Mouse (Mus musculus) neural tube, embryonic 15.5 days (tissue): ENCODE data around the gene Arhgap18. TPM values are rescaled to one million over a fixed set of nuclear protein-coding genes. Genes with fewer than 3 reads are reported as not detected.

ENCODE experiments used
- ATAC-seq: fragments of 200-750 bp; cut with Nextera tagmentation; 2 replicates; pipeline ENCODE4 v1.8.0; 2017; ENCODE audit warnings: mild to moderate bottlenecking, moderate TSS enrichment, moderate library complexity; ENCODE audit not compliant: low FRiP score
- H3K27ac ChIP-seq: fragments of 300-500 bp; sonication (generic); replicated peaks from 2 replicates; pipeline ENCODE4 v1.5.1; 2015; ENCODE audit warnings: mild to moderate bottlenecking, inconsistent platforms
- H3K27me3 ChIP-seq: fragments of 300-500 bp; sonication (generic); replicated peaks from 2 replicates; pipeline ENCODE4 v1.6.1; 2015; ENCODE audit warnings: inconsistent platforms
- H3K36me3 ChIP-seq: fragments of 300-500 bp; sonication (generic); 2 replicates; pipeline ENCODE4 v1.6.1; 2015; ENCODE audit warnings: inconsistent platforms
- H3K4me1 ChIP-seq: fragments of 300-500 bp; sonication (generic); 2 replicates; pipeline ENCODE4 v1.6.1; 2015; ENCODE audit warnings: inconsistent platforms
- H3K4me2 ChIP-seq: fragments of 300-500 bp; sonication (generic); 2 replicates; pipeline ENCODE4 v1.6.1; 2015; ENCODE audit warnings: inconsistent platforms, mild to moderate bottlenecking, moderate library complexity
- H3K4me3 ChIP-seq: fragments of 300-500 bp; sonication (generic); replicated peaks from 2 replicates; pipeline ENCODE4 v1.5.1; 2015; ENCODE audit warnings: mild to moderate bottlenecking, inconsistent platforms
- H3K9ac ChIP-seq: fragments of 300-500 bp; sonication (generic); replicated peaks from 2 replicates; pipeline ENCODE4 v1.6.1; 2015; ENCODE audit warnings: mild to moderate bottlenecking, inconsistent platforms
- H3K9me3 ChIP-seq: fragments of 300-500 bp; sonication (generic); replicated peaks from 2 replicates; pipeline ENCODE4 v1.6.1; 2016; ENCODE audit warnings: inconsistent platforms
- WGBS: fragments of 180-500 bp; shearing (Covaris S2); methylation state at CpG from one replicate; pipeline ENCODE4 v1.1.7; 2015; ENCODE audit warnings: mixed read lengths; 5-methylcytosine and 5-hydroxymethylcytosine counted together
- polyA plus RNA-seq: library from polyadenylated mRNA; unstranded; fragments of >200 nt; fragmentation: Nextera tagmentation; extraction: Ambion mirVana; gene quantifications from 2 replicates; pipeline ENCODE4 v1.2.1, GENCODE M21; 2015

Gene Arhgap18
- polyA plus RNA-seq, 1 experiment from 2014 or later: 11.7 TPM

- Histone ChIP-seq H3K4me3 (no peak overlapping the region), H3K27ac (no peak overlapping the region), H3K27me3 (no peaks in the 10 kb centered on the region), H3K9ac (no peak overlapping the region), H3K4me1 (no peaks in the 10 kb centered on the region), H3K36me3 (no peaks in the 10 kb centered on the region), H3K4me2 (no peak overlapping the region), H3K9me3 (no peaks in the 10 kb centered on the region)
- ATAC-seq: no peak
- 90% methylated on average over 2 of the region's 2 CpGs for WGBS
Measured at GRCm38 (mm10) chr10:26789680-26790079, 36.5 kb downstream of the Arhgap18 start.

DNA sequence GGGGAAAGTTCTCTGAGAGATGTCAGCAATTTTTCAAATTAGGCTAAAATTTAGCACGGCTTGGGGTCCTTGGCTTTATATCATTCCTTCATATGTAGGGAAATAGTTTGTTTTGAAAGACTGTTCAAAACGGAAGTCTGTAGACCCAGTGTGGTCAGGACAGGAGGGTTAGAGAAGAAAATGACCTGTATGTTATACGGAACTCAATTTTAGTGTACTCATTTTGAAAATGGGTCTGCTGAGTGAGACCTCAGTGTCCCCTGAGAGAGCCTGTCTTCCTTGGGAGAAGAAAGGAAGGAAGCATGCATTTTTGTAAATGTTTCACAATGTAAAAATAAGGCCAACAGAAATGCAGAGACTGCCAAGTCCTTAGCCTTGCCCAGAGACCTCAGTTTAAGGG is 38.6 kb downstream of the Arhgap18 start:
- Histone ChIP-seq H3K4me1 (no peaks in the 10 kb centered on the region), H3K4me3 (no peak overlapping the region), H3K27ac (no peak overlapping the region), H3K36me3 (no peaks in the 10 kb centered on the region), H3K9ac (no peak overlapping the region), H3K9me3 (no peaks in the 10 kb centered on the region), H3K27me3 (no peaks in the 10 kb centered on the region), H3K4me2 (no peak overlapping the region)
- ATAC-seq: no peak
- WGBS: 85% methylated on average over 3 of the region's 3 CpGs

- 90% methylated on average over 8 of the region's 8 CpGs for WGBS
- Histone ChIP-seq H3K27me3 (no peaks in the 10 kb centered on the region), H3K9ac (no peak overlapping the region), H3K36me3 (no peaks in the 10 kb centered on the region), H3K4me1 (no peaks in the 10 kb centered on the region), H3K9me3 (no peaks in the 10 kb centered on the region), H3K27ac (no peak overlapping the region), H3K4me2 (no peak overlapping the region), H3K4me3 (no peak overlapping the region)
- no peak for ATAC-seq
Measured at GRCm38 (mm10) chr10:26793013-26793412, 39.8 kb downstream of the Arhgap18 start.

DNA sequence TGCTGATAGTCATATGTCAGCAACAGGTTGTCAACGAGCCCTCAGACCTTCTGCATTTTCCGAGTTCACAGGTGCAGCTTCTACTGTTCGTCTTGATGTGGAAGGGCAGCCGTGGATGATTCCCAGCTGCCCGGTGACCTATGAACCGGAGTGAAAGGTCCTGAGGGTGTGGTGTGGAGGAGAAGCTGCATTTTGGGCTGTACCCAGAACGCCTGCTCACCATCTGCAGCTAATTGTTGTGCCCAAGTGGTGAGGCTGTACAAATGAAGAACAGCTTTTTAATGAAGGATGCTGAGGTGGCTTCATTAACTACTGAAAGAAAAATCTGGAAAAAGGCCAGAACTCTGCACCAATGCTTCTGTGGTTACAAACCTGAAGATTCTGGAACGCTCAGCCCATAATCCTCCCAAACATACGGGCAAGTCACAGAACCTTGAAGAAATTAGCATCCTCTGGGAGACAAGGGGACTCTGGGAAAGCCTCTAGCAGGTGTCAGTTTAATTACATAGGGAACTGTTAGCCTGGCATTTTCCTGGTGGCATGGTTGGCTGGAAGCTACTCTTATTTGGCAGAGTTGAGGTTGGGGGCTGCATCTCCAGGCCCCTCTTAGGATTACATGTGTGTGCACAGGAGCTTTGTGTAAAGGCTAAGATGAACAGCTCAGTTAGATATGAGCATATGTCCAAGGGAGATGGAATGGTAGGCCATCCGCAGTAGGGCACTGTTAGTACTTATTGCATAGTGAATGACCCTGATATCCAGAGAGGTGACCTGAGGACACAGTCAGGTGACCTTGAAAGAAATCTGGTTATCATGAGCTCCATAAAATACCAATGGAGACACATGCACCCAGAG is 43.4 kb downstream of the Arhgap18 start:
- WGBS: 78% methylated on average over 10 of the region's 10 CpGs
- Histone ChIP-seq H3K9ac (no peak overlapping the region), H3K9me3 (no peaks in the 10 kb centered on the region), H3K27ac (no peak overlapping the region), H3K4me3 (no peak overlapping the region), H3K36me3 (no peaks in the 10 kb centered on the region), H3K4me2 (no peak overlapping the region), H3K27me3 (no peaks in the 10 kb centered on the region), H3K4me1 (no peaks in the 10 kb centered on the region; the same call in 1 of the 2 replicates)
- no peak for ATAC-seq

DNA sequence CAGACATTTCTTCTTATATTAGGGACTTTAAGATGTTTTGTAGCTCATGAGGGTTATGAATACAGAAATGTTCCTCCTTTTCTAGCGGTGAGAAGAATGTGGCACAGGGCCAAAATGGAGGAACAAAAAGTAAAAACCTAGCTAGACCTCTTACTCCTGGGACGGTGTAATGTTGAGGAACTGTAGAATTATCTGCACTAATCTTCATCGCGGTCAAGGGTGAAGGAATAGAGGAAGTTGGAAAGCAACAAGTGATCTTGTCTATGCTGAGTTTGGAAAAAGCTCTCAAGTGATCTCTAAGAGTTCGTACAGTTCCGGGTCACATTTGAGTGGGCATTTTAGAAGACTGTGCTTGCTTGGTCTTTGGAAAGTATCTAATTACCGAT is 44.1 kb downstream of the Arhgap18 start:
- Histone ChIP-seq H3K9me3 (no peaks in the 10 kb centered on the region), H3K4me2 (no peak overlapping the region), H3K36me3 (no peaks in the 10 kb centered on the region), H3K27ac (no peak overlapping the region), H3K4me3 (no peak overlapping the region), H3K9ac (no peak overlapping the region), H3K4me1 (no peaks in the 10 kb centered on the region; the same call in 1 of the 2 replicates), H3K27me3 (no peaks in the 10 kb centered on the region)
- ATAC-seq: no peak
- WGBS: 90% methylated on average over 7 of the region's 7 CpGs

DNA sequence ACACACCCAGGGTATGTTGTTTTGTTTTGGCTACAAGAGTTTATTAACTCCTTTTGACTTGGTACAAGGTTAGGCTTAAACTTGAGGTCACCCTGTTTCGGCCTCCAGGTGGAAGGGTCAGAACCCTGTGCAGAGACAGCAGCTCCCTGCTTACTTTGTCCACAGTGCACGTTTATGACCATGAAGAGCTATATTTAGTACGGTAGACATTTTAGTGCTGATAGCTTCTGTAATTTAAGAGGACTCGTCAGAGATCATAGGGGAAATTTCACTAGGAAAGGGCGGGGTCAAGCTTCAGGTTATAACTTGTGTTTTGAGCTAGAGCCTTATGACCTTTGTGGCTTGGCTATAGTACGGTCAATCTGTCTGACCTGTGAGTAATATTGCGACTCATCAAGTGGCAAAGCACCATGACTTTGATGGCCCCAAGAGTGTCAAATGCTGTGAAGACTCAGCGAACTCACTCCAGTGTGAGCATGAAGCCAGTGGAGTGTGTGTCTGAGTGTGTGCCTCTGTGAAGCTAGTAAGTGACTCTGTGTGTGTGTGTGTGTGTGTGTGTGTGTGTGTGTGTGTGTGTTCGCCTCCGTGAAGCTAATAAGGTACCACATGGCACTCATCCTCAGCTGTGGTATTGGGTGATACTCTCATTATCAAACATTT is 45.7 kb downstream of the Arhgap18 start:
- Histone ChIP-seq H3K4me3 (no peak overlapping the region), H3K9ac (no peak overlapping the region), H3K9me3 (no peaks in the 10 kb centered on the region), H3K27ac (no peak overlapping the region), H3K36me3 (no peaks in the 10 kb centered on the region), H3K27me3 (no peaks in the 10 kb centered on the region), H3K4me2 (no peak overlapping the region), H3K4me1 (no peaks in the 10 kb centered on the region; the same call in 1 of the 2 replicates)
- ATAC-seq: 0 out of 2 replicates have a peak, but pooled peaks have one; percentile 16
- WGBS: 87% methylated on average over 10 of the region's 10 CpGs

- Histone ChIP-seq H3K4me2 (no peak overlapping the region), H3K4me1 (no peaks in the 10 kb centered on the region; the same call in 1 of the 2 replicates), H3K36me3 (no peaks in the 10 kb centered on the region), H3K9ac (no peak overlapping the region), H3K9me3 (no peaks in the 10 kb centered on the region), H3K4me3 (no peak overlapping the region), H3K27ac (peak overlapping the region; percentile 37; the same call in 1 of the 2 replicates), H3K27me3 (no peaks in the 10 kb centered on the region)
- WGBS: 58% methylated on average over 5 of the region's 5 CpGs
- no peak for ATAC-seq
Measured at GRCm38 (mm10) chr10:26799562-26800051, 46.4 kb downstream of the Arhgap18 start.

- Histone ChIP-seq H3K27ac (no peak overlapping the region), H3K4me2 (no peak overlapping the region), H3K4me1 (no peaks in the 10 kb centered on the region; the same call in 1 of the 2 replicates), H3K9me3 (no peaks in the 10 kb centered on the region), H3K27me3 (no peaks in the 10 kb centered on the region), H3K4me3 (no peak overlapping the region), H3K9ac (no peak overlapping the region), H3K36me3 (no peaks in the 10 kb centered on the region)
- ATAC-seq: no peak
- 58% methylated on average over 5 of the region's 5 CpGs for whole genome bisulfite sequencing
Measured at GRCm38 (mm10) chr10:26804351-26804983, 51.2 kb downstream of the Arhgap18 start.

DNA sequence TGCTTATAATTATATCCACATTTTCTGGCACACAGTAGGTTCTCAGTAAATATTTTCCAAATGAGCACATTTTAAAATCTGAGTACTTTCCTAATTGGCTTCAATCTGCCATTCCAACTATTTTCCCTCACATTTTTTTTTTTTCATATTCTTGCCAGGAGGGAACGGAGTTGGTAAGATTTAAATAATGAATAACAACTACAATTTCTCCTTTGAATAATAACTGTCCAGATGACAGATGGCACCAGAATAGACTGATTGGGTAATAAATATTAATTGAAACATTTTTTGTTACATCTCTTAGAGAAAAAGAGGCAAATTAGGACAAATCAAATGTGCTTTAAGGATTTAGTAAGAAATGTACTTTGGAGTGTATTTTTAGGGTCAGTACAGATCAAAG is 51.8 kb downstream of the Arhgap18 start:
- Histone ChIP-seq H3K9me3 (no peaks in the 10 kb centered on the region), H3K4me1 (no peaks in the 10 kb centered on the region; the same call in 1 of the 2 replicates), H3K9ac (no peak overlapping the region), H3K27ac (no peak overlapping the region), H3K27me3 (no peaks in the 10 kb centered on the region), H3K4me3 (no peak overlapping the region), H3K4me2 (no peak overlapping the region), H3K36me3 (no peaks in the 10 kb centered on the region)
- WGBS: 60% methylated on average over 1 of the region's 1 CpGs
- ATAC-seq: no peak

DNA sequence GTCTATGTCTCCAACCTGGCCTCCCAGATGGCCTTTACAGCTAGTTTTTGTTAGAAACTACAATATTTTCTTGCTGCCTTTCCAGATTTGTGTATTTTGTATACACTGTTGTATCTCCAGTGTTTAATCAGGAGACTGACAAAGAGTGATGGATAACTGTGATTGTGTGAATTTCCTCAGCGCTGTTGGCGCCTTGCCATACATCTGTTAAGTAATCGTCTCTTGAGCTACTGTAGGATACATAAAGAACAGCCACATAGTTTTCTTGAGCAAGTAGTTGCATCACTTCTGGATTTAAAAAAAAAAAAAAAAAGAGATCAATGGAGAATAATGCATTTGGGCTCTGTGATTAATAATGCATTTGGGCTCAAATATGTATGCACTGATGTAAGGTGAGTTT is 52.9 kb downstream of the Arhgap18 start:
- Histone ChIP-seq H3K4me2 (no peak overlapping the region), H3K27ac (no peak overlapping the region), H3K9ac (no peak overlapping the region), H3K4me3 (no peak overlapping the region), H3K4me1 (no peaks in the 10 kb centered on the region), H3K9me3 (no peaks in the 10 kb centered on the region), H3K36me3 (no peaks in the 10 kb centered on the region), H3K27me3 (no peaks in the 10 kb centered on the region)
- 66% methylated on average over 3 of the region's 3 CpGs for WGBS
- no peak for ATAC-seq

- Histone ChIP-seq H3K4me2 (no peak overlapping the region), H3K4me3 (no peak overlapping the region), H3K36me3 (no peaks in the 10 kb centered on the region), H3K27me3 (no peaks in the 10 kb centered on the region), H3K4me1 (no peaks in the 10 kb centered on the region), H3K9ac (no peak overlapping the region), H3K27ac (no peak overlapping the region), H3K9me3 (no peaks in the 10 kb centered on the region)
- 95% methylated on average over 7 of the region's 7 CpGs for WGBS
- ATAC-seq: no peak
Measured at GRCm38 (mm10) chr10:26810059-26810458, 56.8 kb downstream of the Arhgap18 start.
